8 mouse cellular contexts compared by ENCODE assay signal in genomic region chr4:150211930-150212552, GRCm38 (mm10). TPM values are rescaled to one million over a fixed set of nuclear protein-coding genes. Genes with fewer than 3 reads are reported as not detected.
DNase-seq lines count a peak whose midpoint lies in the region; ATAC-seq lines count a peak whose summit lies in the region.

No protein-coding gene starts in this region.

- peak overlapping the region; percentile 71 for H3K4me2 ChIP-seq in heart, embryonic 15.5 days
- peak overlapping the region; percentile 44 for H3K4me2 ChIP-seq in embryonic facial prominence, embryonic 11.5 days (ENCODE audit: low read depth, low read length)
- peak overlapping the region; percentile 54 for H3K4me2 ChIP-seq in intestine, embryonic 16.5 days (ENCODE audit: low read depth, low read length)
- peak overlapping the region; percentile 55 for H3K4me2 ChIP-seq in midbrain, embryonic 16.5 days (ENCODE audit: low read length)

- H3K36me3 ChIP-seq in heart, embryonic 15.5 days, result no peaks in the 10 kb centered on the region
- no peaks in the 10 kb centered on the region for H3K36me3 ChIP-seq in embryonic facial prominence, embryonic 11.5 days (replicated peaks; ENCODE audit: control insufficient read depth, insufficient read depth, low read depth, low read length)
- no peaks in the 10 kb centered on the region for H3K36me3 ChIP-seq in intestine, embryonic 16.5 days (ENCODE audit: control insufficient read depth, insufficient read depth, low read length)
- H3K36me3 ChIP-seq in midbrain, embryonic 16.5 days (ENCODE audit: control insufficient read depth, insufficient read depth, low read length), result no peaks in the 10 kb centered on the region

- peak overlapping the region; percentile 45 for H3K4me3 ChIP-seq in heart, embryonic 15.5 days
- H3K4me3 ChIP-seq in embryonic facial prominence, embryonic 11.5 days (ENCODE audit: low read depth, low read length), result peak overlapping the region; percentile 14; the same call in 1 of the 2 replicates
- H3K4me3 ChIP-seq in intestine, embryonic 16.5 days (ENCODE audit: low read length), result peak overlapping the region; percentile 38
- H3K4me3 ChIP-seq in midbrain, embryonic 16.5 days (ENCODE audit: low read depth, low read length), result no peak overlapping the region

- 50% methylated on average over 10 of the region's 10 CpGs for WGBS in heart, embryonic 15.5 days
- WGBS in embryonic facial prominence, embryonic 11.5 days, result 54% methylated on average over 10 of the region's 10 CpGs
- WGBS in intestine, embryonic 16.5 days, result 51% methylated on average over 10 of the region's 10 CpGs
- WGBS in midbrain, embryonic 16.5 days, result 53% methylated on average over 10 of the region's 10 CpGs

- no peak overlapping the region for H3K27ac ChIP-seq in heart, embryonic 15.5 days
- no peak overlapping the region for H3K27ac ChIP-seq in embryonic facial prominence, embryonic 11.5 days (replicated peaks; ENCODE audit: low read depth, low read length)
- H3K27ac ChIP-seq in intestine, embryonic 16.5 days (ENCODE audit: low read length), result no peak overlapping the region
- H3K27ac ChIP-seq in midbrain, embryonic 16.5 days (ENCODE audit: low read length), result no peak overlapping the region

- no peak for DNase-seq in heart, postnatal 25 days (ENCODE audit: low spot score)
- no peak for DNase-seq in embryonic facial prominence, embryonic 11.5 days (ENCODE audit: low spot score)
- DNase-seq in c-Kit-positive CD71-positive TER-119-positive erythroid progenitor cells, embryonic 14.5 days (ENCODE audit: low spot score), result no peak
- no peak for DNase-seq in adrenal gland, adult 2 months
- no peak for DNase-seq in cerebellum, postnatal 4 days (ENCODE audit: low spot score in 2 of 2)

- H3K9me3 ChIP-seq in heart, embryonic 15.5 days (replicated peaks), result no peaks in the 10 kb centered on the region
- H3K9me3 ChIP-seq in embryonic facial prominence, embryonic 11.5 days (replicated peaks; ENCODE audit: control insufficient read depth, low read length), result no peaks in the 10 kb centered on the region
- H3K9me3 ChIP-seq in intestine, embryonic 16.5 days (ENCODE audit: control insufficient read depth, low read length), result no peaks in the 10 kb centered on the region
- H3K9me3 ChIP-seq in midbrain, embryonic 16.5 days (replicated peaks; ENCODE audit: control insufficient read depth, low read length, poor library complexity, severe bottlenecking), result no peaks in the 10 kb centered on the region

- intact Hi-C loops in heart, postnatal 25 days (cut with DNase I), result loop anchor here (5.0 kb wide), 1 partner anchor 75 kb away; no protein-coding TSS in a partner anchor

- H3K9ac ChIP-seq in heart, embryonic 15.5 days, result no peak overlapping the region
- H3K9ac ChIP-seq in embryonic facial prominence, embryonic 11.5 days (replicated peaks; ENCODE audit: low read length), result peak overlapping the region; percentile 43
- H3K9ac ChIP-seq in intestine, embryonic 16.5 days (ENCODE audit: low read depth, low read length), result peak overlapping the region; percentile 51; the same call in 1 of the 2 replicates
- H3K9ac ChIP-seq in midbrain, embryonic 16.5 days (ENCODE audit: low read depth, low read length), result no peak overlapping the region

- H3K27me3 ChIP-seq in heart, embryonic 15.5 days, result no peaks in the 10 kb centered on the region
- H3K27me3 ChIP-seq in embryonic facial prominence, embryonic 11.5 days (ENCODE audit: control insufficient read depth, insufficient read depth, low read length), result no peaks in the 10 kb centered on the region
- H3K27me3 ChIP-seq in intestine, embryonic 16.5 days (replicated peaks; ENCODE audit: control insufficient read depth, insufficient read depth, low read length), result no peaks in the 10 kb centered on the region
- no peaks in the 10 kb centered on the region; the same call in 1 of the 2 replicates for H3K27me3 ChIP-seq in midbrain, embryonic 16.5 days (ENCODE audit: control insufficient read depth, insufficient read depth, low read depth, low read length)

- no peak for ATAC-seq in heart, embryonic 15.5 days (replicated peaks; ENCODE audit: insufficient number of reproducible peaks, insufficient read depth, low FRiP score, low read depth)
- 0 out of 2 replicates have a peak, but pooled peaks have one; percentile 13 for ATAC-seq in embryonic facial prominence, embryonic 11.5 days (replicated peaks; ENCODE audit: insufficient number of reproducible peaks, low FRiP score, low TSS enrichment, low read depth)
- peak; percentile 51 for ATAC-seq in intestine, embryonic 16.5 days
- no peak for ATAC-seq in midbrain, embryonic 16.5 days

- H3K4me1 ChIP-seq in heart, embryonic 15.5 days (replicated peaks), result peaks cover 6% of the 10 kb centered on the region; the same call in 1 of the 2 replicates
- H3K4me1 ChIP-seq in embryonic facial prominence, embryonic 11.5 days (ENCODE audit: control insufficient read depth, insufficient read depth, low read length), result no peaks in the 10 kb centered on the region
- H3K4me1 ChIP-seq in intestine, embryonic 16.5 days (ENCODE audit: control insufficient read depth, insufficient read depth, low read length), result no peaks in the 10 kb centered on the region; the same call in 1 of the 2 replicates
- no peaks in the 10 kb centered on the region; the same call in 1 of the 2 replicates for H3K4me1 ChIP-seq in midbrain, embryonic 16.5 days (ENCODE audit: control insufficient read depth, insufficient read depth, low read length)

RNA-seq across cellular contexts. Expression of gene Car6, which starts 10.9 kb away (rescaled TPM):
- not detected in 2 replicates for polyA plus RNA-seq in heart, embryonic 15.5 days (2015; fragmentation: Nextera tagmentation; extraction: Ambion mirVana)
- not detected for total RNA-seq in heart, postnatal 25 days (2021)
- 0.18 TPM in 1 of 2 replicates, not detected in the other for polyA plus RNA-seq in embryonic facial prominence, embryonic 11.5 days (2014; fragmentation: Nextera tagmentation; extraction: Ambion mirVana)
- polyA plus RNA-seq in intestine, embryonic 16.5 days (2015; fragmentation: Nextera tagmentation; extraction: Ambion mirVana), result not detected in 2 replicates
- not detected in 2 replicates for polyA plus RNA-seq in midbrain, embryonic 16.5 days (2015; fragmentation: Nextera tagmentation; extraction: Ambion mirVana)
- total RNA-seq in adrenal gland, adult 2 months (2021), result 1 to 10 TPM in 1 of 2 experiments, under 1 TPM in 1; 0.31 to 2.5 TPM
- polyA plus RNA-seq in adrenal gland, adult 2 months (2012; rRNA removed), result not detected in 2 replicates

RNA-seq across cellular contexts. Expression of gene Eno1, which starts 24.5 kb away (rescaled TPM):
- polyA plus RNA-seq in heart, embryonic 15.5 days (2015; fragmentation: Nextera tagmentation; extraction: Ambion mirVana), result 1,686 and 1,690 TPM in 2 replicates
- total RNA-seq in heart, postnatal 25 days (2021), result 100 to 1,000 TPM; 119 to 136 TPM
- polyA plus RNA-seq in embryonic facial prominence, embryonic 11.5 days (2014; fragmentation: Nextera tagmentation; extraction: Ambion mirVana), result 1,873 and 2,043 TPM in 2 replicates
- polyA plus RNA-seq in intestine, embryonic 16.5 days (2015; fragmentation: Nextera tagmentation; extraction: Ambion mirVana), result 1,882 and 2,067 TPM in 2 replicates
- polyA plus RNA-seq in midbrain, embryonic 16.5 days (2015; fragmentation: Nextera tagmentation; extraction: Ambion mirVana), result 1,096 and 1,142 TPM in 2 replicates
- total RNA-seq in adrenal gland, adult 2 months (2021), result 100 to 1,000 TPM; 381 to 501 TPM
- polyA plus RNA-seq in adrenal gland, adult 2 months (2012; rRNA removed), result 425 and 428 TPM in 2 replicates

Comparison
In these comparisons a context has a peak if more than half of its experiments do, and no peak if none do; other contexts are left out.
1. ATAC-seq: peak in embryonic facial prominence, embryonic 11.5 days (single experiment) and intestine, embryonic 16.5 days (single experiment); none in heart, embryonic 15.5 days (single experiment) and midbrain, embryonic 16.5 days (single experiment).
2. H3K9ac ChIP-seq: peak in embryonic facial prominence, embryonic 11.5 days (single experiment) and intestine, embryonic 16.5 days (single experiment); none in heart, embryonic 15.5 days (single experiment) and midbrain, embryonic 16.5 days (single experiment).
3. Peak in every context shown above with its lines, with median percentiles within 50 percentile points of each other: H3K4me2 ChIP-seq.